Mouse (Mus musculus) forebrain, embryonic 11.5 days (tissue): ENCODE measurements around the gene Klhl3. TPM values are rescaled to one million over a fixed set of nuclear protein-coding genes. Genes with fewer than 3 reads are reported as not detected.

Experiments
- ATAC-seq: fragments of 200-750 bp; cut with Nextera tagmentation; replicated peaks from 2 replicates; pipeline ENCODE4 v1.8.0; 2017; ENCODE audit warnings: moderate TSS enrichment; ENCODE audit not compliant: low FRiP score
- DNase-seq: peaks from one replicate; pipeline ENCODE4 v3.0.0-alpha.2; 2017; ENCODE audit warnings: low spot score
- H3K27ac ChIP-seq: fragments of 300-500 bp; sonication (generic); 2 replicates; pipeline ENCODE4 v1.5.1; 2014; ENCODE audit warnings: low read depth, low read length
- H3K27me3 ChIP-seq: fragments of 300-500 bp; sonication (generic); 2 replicates; pipeline ENCODE4 v1.6.1; 2014; ENCODE audit warnings: mild to moderate bottlenecking, low read length, mixed read lengths; ENCODE audit not compliant: control insufficient read depth, insufficient read depth
- H3K36me3 ChIP-seq: fragments of 300-500 bp; sonication (generic); 2 replicates; pipeline ENCODE4 v1.6.1; 2014; ENCODE audit warnings: mild to moderate bottlenecking, low read length, moderate library complexity, mixed read lengths; ENCODE audit not compliant: control insufficient read depth, insufficient read depth
- H3K4me1 ChIP-seq: fragments of 300-500 bp; sonication (generic); replicated peaks from 2 replicates; pipeline ENCODE4 v1.6.1; 2014; ENCODE audit warnings: low read length, mixed read lengths; ENCODE audit not compliant: control insufficient read depth, insufficient read depth
- H3K4me2 ChIP-seq: fragments of 300-500 bp; sonication (generic); 2 replicates; pipeline ENCODE4 v1.6.1; 2014; ENCODE audit warnings: low read depth, mild to moderate bottlenecking, low read length, moderate library complexity, mixed read lengths; ENCODE audit not compliant: severe bottlenecking
- H3K4me3 ChIP-seq: fragments of 300-500 bp; sonication (generic); 2 replicates; pipeline ENCODE4 v1.5.1; 2014; ENCODE audit warnings: low read depth, low read length
- H3K9ac ChIP-seq: fragments of 300-500 bp; sonication (generic); 2 replicates; pipeline ENCODE4 v1.6.1; 2014; ENCODE audit warnings: low read length
- H3K9me3 ChIP-seq: fragments of 300-500 bp; sonication (generic); 2 replicates; pipeline ENCODE4 v1.6.1; 2016; ENCODE audit warnings: low read length, mixed read lengths; ENCODE audit not compliant: control insufficient read depth
- WGBS: fragments of 180-500 bp; shearing (Covaris S2); extraction: QIAGEN DNeasy Blood & Tissue Kit; methylation state at CpG from one replicate; pipeline ENCODE4 v1.1.7; 2014; 5-methylcytosine and 5-hydroxymethylcytosine counted together
- polyA plus RNA-seq: library from polyadenylated mRNA; unstranded; fragments of >200 nt; fragmentation: Nextera tagmentation; extraction: Ambion mirVana; gene quantifications from 2 replicates; pipeline ENCODE4 v1.2.1, GENCODE M21; 2014

Gene Klhl3
- polyA plus RNA-seq, 1 experiment from 2014 or later = 3.1 TPM

DNA sequence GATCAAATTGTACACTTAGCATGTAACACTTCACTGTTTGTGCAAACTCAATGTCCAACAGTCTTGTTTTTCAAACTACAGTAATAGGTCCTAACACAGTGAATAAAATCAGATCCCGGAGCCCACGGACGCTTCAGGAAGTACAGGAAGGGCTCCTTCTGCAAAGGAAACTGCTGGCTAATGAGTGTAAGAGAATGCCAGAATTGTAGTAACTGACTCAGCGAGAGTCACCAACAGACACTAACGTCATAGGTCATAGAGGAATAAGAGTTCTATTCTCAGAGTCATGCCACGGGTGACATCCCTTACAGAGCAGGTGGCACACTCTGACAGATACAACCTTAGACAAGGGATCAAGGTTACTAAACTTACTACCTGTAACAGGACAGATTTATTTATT is 78.9 kb downstream of the Klhl3 start:
- H3K4me1 ChIP-seq = no peaks in the 10 kb centered on the region
- 86% methylated on average over 6 of the region's 6 CpGs for WGBS
- H3K27ac ChIP-seq = no peak overlapping the region
- H3K4me2 ChIP-seq = no peak overlapping the region
- H3K4me3 ChIP-seq = no peak overlapping the region
- DNase-seq (no peak), ATAC-seq (no peak)
- no peaks in the 10 kb centered on the region for H3K9me3 ChIP-seq
- H3K27me3 ChIP-seq = no peaks in the 10 kb centered on the region
- H3K36me3 ChIP-seq = no peaks in the 10 kb centered on the region
- no peak overlapping the region for H3K9ac ChIP-seq

DNA sequence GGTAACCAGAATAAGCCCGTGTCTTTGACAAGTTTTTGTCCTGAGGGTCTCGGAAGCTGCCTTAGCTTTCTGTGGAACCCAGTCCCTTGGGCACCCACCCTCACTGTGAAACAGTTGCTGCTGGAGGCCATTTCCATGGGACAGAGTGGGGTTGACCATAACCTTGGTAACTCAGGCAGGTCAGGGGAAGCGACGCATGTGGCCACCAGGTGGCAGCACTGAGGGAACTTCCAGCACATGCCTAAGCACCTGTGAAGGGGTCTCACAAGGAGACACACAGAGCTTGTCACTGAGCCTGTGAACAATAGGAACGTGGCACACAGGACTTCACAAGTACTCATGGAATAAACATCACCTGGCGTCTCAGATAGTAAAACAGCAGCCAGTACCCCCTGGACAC is 81.6 kb downstream of the Klhl3 start:
- H3K27ac ChIP-seq = no peak overlapping the region
- no peak overlapping the region for H3K4me3 ChIP-seq
- H3K9ac ChIP-seq = no peak overlapping the region
- H3K27me3 ChIP-seq = no peaks in the 10 kb centered on the region
- H3K36me3 ChIP-seq = no peaks in the 10 kb centered on the region
- 0 out of 2 replicates have a peak, but pooled peaks have one; percentile 12 for ATAC-seq
- H3K4me2 ChIP-seq = no peak overlapping the region
- H3K4me1 ChIP-seq = no peaks in the 10 kb centered on the region
- 52% methylated on average over 6 of the region's 6 CpGs for WGBS
- peak; percentile 85 for DNase-seq
- no peaks in the 10 kb centered on the region for H3K9me3 ChIP-seq

DNA sequence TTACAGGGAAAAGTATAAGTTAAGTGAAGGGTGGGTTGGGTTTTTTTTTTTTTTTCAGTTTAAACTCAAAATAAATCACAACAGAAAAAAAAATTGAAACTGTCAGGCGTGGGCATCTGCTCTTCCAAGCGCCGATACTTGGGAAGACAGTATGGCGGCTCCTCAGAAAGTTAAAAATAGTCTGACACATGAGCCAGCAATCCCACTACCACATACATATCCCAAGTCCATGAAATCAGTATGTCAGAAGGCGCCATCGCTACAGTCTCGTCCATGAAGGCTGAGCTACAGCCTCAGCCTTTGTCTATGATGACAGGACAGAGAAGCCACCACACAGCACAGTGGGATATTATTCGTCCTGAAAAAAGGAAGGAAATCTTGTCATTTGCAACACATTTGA is 86.3 kb downstream of the Klhl3 start:
- H3K9me3 ChIP-seq = no peaks in the 10 kb centered on the region
- H3K4me1 ChIP-seq = no peaks in the 10 kb centered on the region
- no peak overlapping the region for H3K9ac ChIP-seq
- DNase-seq (no peak), ATAC-seq (no peak)
- H3K4me2 ChIP-seq = no peak overlapping the region
- H3K4me3 ChIP-seq = no peak overlapping the region
- 90% methylated on average over 8 of the region's 8 CpGs for WGBS
- H3K36me3 ChIP-seq = no peaks in the 10 kb centered on the region
- no peak overlapping the region for H3K27ac ChIP-seq
- H3K27me3 ChIP-seq = no peaks in the 10 kb centered on the region

DNA sequence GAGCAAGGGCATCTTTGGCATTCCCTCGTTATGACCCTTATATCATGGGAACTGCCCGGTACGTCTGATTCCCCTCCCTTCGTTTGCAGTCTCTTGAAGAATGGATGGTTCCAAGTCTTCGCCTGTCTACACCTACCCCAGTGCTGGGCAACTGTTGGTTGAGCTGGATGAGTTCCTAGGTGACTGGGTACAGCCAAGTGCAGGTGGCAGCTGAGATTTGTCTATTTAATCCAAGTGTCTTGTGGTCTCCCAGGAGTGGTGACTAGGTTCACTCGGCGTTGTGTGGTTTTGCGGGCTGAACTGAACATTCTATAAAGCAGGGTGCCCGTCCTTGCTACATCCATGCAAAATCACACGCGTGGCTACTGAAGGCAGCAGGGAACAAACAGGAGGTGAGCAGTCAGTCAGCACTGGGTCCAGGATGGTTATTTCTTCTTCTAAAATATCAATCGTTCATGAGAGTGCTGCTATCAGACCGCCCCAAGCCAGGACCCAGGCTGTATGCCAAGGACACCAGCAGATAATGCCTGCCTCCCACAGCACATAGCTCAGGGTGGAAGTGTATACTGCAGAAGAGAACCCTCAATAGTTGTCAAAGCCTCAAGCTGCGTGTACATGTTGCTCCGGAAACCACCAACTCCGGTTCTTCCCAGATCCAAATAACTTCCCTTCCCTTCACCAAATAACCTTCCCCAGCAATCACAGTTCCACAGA is 87.5 kb downstream of the Klhl3 start:
- no peak overlapping the region for H3K27ac ChIP-seq
- ATAC-seq (no peak), DNase-seq (no peak)
- H3K9ac ChIP-seq = no peak overlapping the region
- H3K4me1 ChIP-seq = no peaks in the 10 kb centered on the region
- H3K27me3 ChIP-seq = no peaks in the 10 kb centered on the region
- H3K4me2 ChIP-seq = no peak overlapping the region
- WGBS = 94% methylated on average over 16 of the region's 16 CpGs
- H3K36me3 ChIP-seq = no peaks in the 10 kb centered on the region
- H3K4me3 ChIP-seq = no peak overlapping the region
- no peaks in the 10 kb centered on the region for H3K9me3 ChIP-seq

DNA sequence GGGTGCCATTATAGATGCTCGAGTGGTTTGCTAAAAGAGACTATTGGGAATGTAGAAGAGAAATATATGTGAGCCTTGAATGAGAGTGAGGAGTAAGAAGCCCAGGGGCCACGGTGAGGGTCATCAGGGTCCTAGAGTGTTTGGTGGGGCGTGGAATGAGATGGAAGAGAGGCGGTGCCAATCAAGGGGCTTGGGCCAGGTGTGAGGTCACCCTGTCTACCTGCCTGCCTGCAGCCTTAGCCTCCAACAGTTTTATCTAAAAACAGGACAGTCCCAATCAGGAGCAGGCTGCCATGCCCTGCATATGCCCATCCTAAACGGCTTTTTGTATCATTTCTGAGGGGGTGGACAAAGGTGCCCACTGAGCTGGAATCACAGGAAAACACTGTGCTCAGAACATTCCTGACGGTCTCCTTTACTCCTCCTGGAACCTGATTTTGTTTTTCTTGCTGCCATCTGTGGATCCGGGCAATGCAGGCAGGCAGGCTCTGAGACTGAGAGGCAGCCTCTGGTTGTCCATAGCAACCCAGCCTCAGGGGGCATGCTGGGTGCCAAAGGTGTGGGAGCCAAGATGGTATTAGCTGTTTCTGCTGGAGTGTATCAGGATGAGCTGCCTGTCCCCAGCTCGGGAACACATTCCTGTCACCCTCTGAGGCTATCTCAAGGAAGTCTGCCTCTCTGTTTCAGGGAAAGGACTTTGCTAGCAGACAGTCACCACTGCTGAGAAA is 89.5 kb downstream of the Klhl3 start:
- H3K36me3 ChIP-seq = no peaks in the 10 kb centered on the region
- no peaks in the 10 kb centered on the region for H3K27me3 ChIP-seq
- 80% methylated on average over 8 of the region's 8 CpGs for WGBS
- DNase-seq = no peak
- no peaks in the 10 kb centered on the region for H3K4me1 ChIP-seq
- H3K9me3 ChIP-seq = no peaks in the 10 kb centered on the region
- no peak overlapping the region for H3K27ac ChIP-seq
- H3K9ac ChIP-seq = no peak overlapping the region
- no peak overlapping the region for H3K4me3 ChIP-seq
- H3K4me2 ChIP-seq = no peak overlapping the region
- no peak for ATAC-seq

DNA sequence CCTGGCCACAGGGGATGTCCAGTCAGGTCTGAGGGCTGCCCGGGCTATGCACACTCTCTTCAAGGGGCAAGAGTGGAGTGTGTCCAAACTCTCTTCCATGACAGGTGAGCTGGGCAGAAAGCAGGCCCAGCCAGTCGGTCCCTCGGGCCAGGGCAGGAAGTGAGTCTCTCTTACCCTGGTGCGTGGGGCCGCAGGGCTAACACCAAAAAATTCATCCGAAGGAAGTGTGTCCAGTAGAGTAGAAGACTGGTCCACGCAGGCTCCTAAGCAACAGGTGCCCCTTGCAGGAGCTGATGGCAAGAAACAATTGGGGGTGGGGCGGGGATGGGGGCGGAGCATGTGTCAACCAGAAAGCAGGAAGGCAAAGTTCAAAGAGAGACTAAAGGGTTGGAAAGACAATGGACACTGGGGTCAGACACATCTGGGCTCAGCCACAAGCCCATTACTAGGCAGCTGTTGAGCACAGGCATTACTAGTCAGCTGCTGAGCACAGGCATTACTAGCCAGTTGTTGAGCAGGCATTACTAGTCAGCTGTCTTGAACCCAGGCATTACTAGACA is 90.3 kb downstream of the Klhl3 start:
- Histone ChIP-seq H3K9ac (no peak overlapping the region), H3K4me2 (no peak overlapping the region), H3K4me3 (no peak overlapping the region), H3K27me3 (no peaks in the 10 kb centered on the region), H3K36me3 (no peaks in the 10 kb centered on the region), H3K9me3 (no peaks in the 10 kb centered on the region), H3K27ac (no peak overlapping the region), H3K4me1 (no peaks in the 10 kb centered on the region)
- no peak for ATAC-seq
- WGBS = 82% methylated on average over 9 of the region's 9 CpGs
- DNase-seq = no peak

DNA sequence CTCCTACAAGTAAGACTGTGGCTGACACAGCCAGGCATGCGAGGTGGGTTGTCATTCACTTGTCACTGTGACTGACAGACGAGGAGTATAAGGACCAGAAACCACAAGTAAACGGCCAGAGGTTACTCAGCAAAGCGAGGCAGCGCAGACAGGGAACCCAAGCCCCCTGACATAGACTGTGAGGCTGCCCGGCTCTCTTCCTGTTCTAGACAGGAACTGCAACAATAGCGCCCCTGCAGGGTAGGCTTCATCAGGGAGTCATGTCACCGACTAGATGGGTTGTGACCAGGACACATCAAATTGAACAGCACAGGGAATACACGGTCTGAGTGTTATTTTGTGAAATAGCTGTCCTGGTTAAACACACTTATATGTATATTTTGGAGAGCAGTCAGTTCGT is 93.0 kb downstream of the Klhl3 start:
- H3K36me3 ChIP-seq = no peaks in the 10 kb centered on the region
- no peak overlapping the region for H3K27ac ChIP-seq
- ATAC-seq (no peak), DNase-seq (no peak)
- H3K4me3 ChIP-seq = no peak overlapping the region
- H3K4me2 ChIP-seq = no peak overlapping the region
- 88% methylated on average over 10 of the region's 10 CpGs for WGBS
- no peak overlapping the region for H3K9ac ChIP-seq
- no peaks in the 10 kb centered on the region for H3K9me3 ChIP-seq
- H3K4me1 ChIP-seq = no peaks in the 10 kb centered on the region
- no peaks in the 10 kb centered on the region for H3K27me3 ChIP-seq

DNA sequence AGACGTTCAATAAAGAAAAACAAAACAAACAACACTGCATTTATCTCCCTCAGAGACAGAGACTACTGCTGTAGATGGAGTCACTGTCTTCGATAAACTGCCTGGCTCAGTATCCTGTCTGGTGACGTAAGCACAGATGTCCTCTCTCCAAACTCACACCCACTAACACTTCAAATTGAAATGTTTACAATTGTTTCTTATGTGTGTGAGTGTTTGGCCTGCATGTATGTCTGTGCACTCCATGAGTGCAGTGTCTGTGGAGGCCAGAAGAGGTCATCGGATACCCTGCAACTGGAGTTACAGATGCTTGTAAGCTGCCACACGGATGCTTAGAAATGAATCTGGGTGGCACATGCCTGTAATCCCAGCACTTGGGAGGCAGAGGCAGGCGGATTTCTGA is 96.1 kb downstream of the Klhl3 start:
- Histone ChIP-seq H3K4me2 (no peak overlapping the region), H3K4me1 (no peaks in the 10 kb centered on the region), H3K4me3 (no peak overlapping the region), H3K9ac (no peak overlapping the region), H3K9me3 (no peaks in the 10 kb centered on the region), H3K36me3 (no peaks in the 10 kb centered on the region), H3K27me3 (no peaks in the 10 kb centered on the region), H3K27ac (no peak overlapping the region)
- DNase-seq (no peak), ATAC-seq (no peak)
- 86% methylated on average over 6 of the region's 6 CpGs for WGBS
